Mouse (Mus musculus) limb, embryonic 13.5 days (tissue): ENCODE data around the gene Olfr1230. TPM values are rescaled to one million over a fixed set of nuclear protein-coding genes. Genes with fewer than 3 reads are reported as not detected.

Experiments
- ATAC-seq: fragments of 200-750 bp; cut with Nextera tagmentation; 2 replicates; pipeline ENCODE4 v1.8.0; 2017; ENCODE audit warnings: low read depth, moderate number of reproducible peaks, moderate TSS enrichment; ENCODE audit not compliant: low FRiP score
- H3K27ac ChIP-seq: fragments of 300-500 bp; sonication (generic); 2 replicates; pipeline ENCODE4 v1.5.1; 2015; ENCODE audit warnings: inconsistent platforms, mild to moderate bottlenecking, moderate library complexity
- H3K27me3 ChIP-seq: fragments of 300-500 bp; sonication (generic); 2 replicates; pipeline ENCODE4 v1.6.1; 2015; ENCODE audit warnings: mild to moderate bottlenecking, inconsistent platforms
- H3K36me3 ChIP-seq: fragments of 300-500 bp; sonication (generic); 2 replicates; pipeline ENCODE4 v1.6.1; 2015; ENCODE audit warnings: inconsistent platforms, mild to moderate bottlenecking, moderate library complexity
- H3K4me1 ChIP-seq: fragments of 300-500 bp; sonication (generic); 2 replicates; pipeline ENCODE4 v1.6.1; 2015; ENCODE audit warnings: inconsistent platforms
- H3K4me2 ChIP-seq: fragments of 300-500 bp; sonication (generic); replicated peaks from 2 replicates; pipeline ENCODE4 v1.6.1; 2015; ENCODE audit warnings: inconsistent platforms, mild to moderate bottlenecking, moderate library complexity
- H3K4me3 ChIP-seq: fragments of 300-500 bp; sonication (generic); 2 replicates; pipeline ENCODE4 v1.5.1; 2015; ENCODE audit warnings: moderate library complexity, mild to moderate bottlenecking, inconsistent platforms
- H3K9ac ChIP-seq: fragments of 300-500 bp; sonication (generic); 2 replicates; pipeline ENCODE4 v1.6.1; 2015; ENCODE audit warnings: mild to moderate bottlenecking, inconsistent platforms
- H3K9me3 ChIP-seq: fragments of 300-500 bp; sonication (generic); 2 replicates; pipeline ENCODE4 v1.6.1; 2016; ENCODE audit warnings: inconsistent platforms
- WGBS: fragments of 180-500 bp; shearing (Covaris S2); methylation state at CpG from one replicate; pipeline ENCODE4 v1.1.7; 2015; 5-methylcytosine and 5-hydroxymethylcytosine counted together
- polyA plus RNA-seq: library from polyadenylated mRNA; unstranded; fragments of >200 nt; fragmentation: Nextera tagmentation; extraction: Ambion mirVana; gene quantifications from 2 replicates; pipeline ENCODE4 v1.2.1, GENCODE M21; 2015

The Olfr1230 gene
- polyA plus RNA-seq: not detected in 2 replicates

GRCm38 (mm10) chr2:89297168-89297567 lies at the start of gene Olfr1230:
Gene Olfr1230 (minus strand): TSS chr2:89297268.
- H3K27ac ChIP-seq: no peak within 1 kb of the TSS
- 90% methylated on average over 1 of the region's 1 CpGs for WGBS
- no peak within 1 kb of the TSS for H3K4me3 ChIP-seq
- H3K9ac ChIP-seq: no peak within 1 kb of the TSS
- no peaks in the 10 kb centered on the region for H3K36me3 ChIP-seq
- no peaks in the 10 kb centered on the region for H3K4me1 ChIP-seq
- no peak within 1 kb of the TSS for H3K4me2 ChIP-seq
- no peaks in the 10 kb centered on the region for H3K27me3 ChIP-seq
- no peak for ATAC-seq
- no peaks in the 10 kb centered on the region for H3K9me3 ChIP-seq

GRCm38 (mm10) chr2:89342298-89342697 lies 45.2 kb upstream of the Olfr1230 start, which contains the start of gene Olfr1233:
Gene Olfr1233 (minus strand): TSS chr2:89342398.
- H3K36me3 ChIP-seq: no peaks in the 10 kb centered on the region
- H3K4me3 ChIP-seq: no peak within 1 kb of the TSS
- no peaks in the 10 kb centered on the region for H3K4me1 ChIP-seq
- H3K4me2 ChIP-seq: no peak within 1 kb of the TSS
- no peak within 1 kb of the TSS for H3K9ac ChIP-seq
- ATAC-seq: no peak
- H3K27ac ChIP-seq: no peak within 1 kb of the TSS
- H3K9me3 ChIP-seq: no peaks in the 10 kb centered on the region
- no peaks in the 10 kb centered on the region for H3K27me3 ChIP-seq

- Histone ChIP-seq H3K27ac (no peak within 1 kb of the TSS), H3K36me3 (no peaks in the 10 kb centered on the region), H3K4me2 (no peak within 1 kb of the TSS), H3K9me3 (no peaks in the 10 kb centered on the region), H3K9ac (no peak within 1 kb of the TSS), H3K4me3 (no peak within 1 kb of the TSS), H3K27me3 (no peaks in the 10 kb centered on the region), H3K4me1 (no peaks in the 10 kb centered on the region)
- ATAC-seq: no peak
Measured at GRCm38 (mm10) chr2:89329575-89329974, 32.5 kb upstream of the Olfr1230 start, which contains the start of gene Olfr1232. Gene Olfr1232 (minus strand): TSS chr2:89329675.

- Histone ChIP-seq H3K4me1 (no peaks in the 10 kb centered on the region), H3K4me3 (no peak within 1 kb of the TSS), H3K27ac (no peak within 1 kb of the TSS), H3K27me3 (no peaks in the 10 kb centered on the region), H3K36me3 (no peaks in the 10 kb centered on the region), H3K9ac (no peak within 1 kb of the TSS), H3K9me3 (no peaks in the 10 kb centered on the region), H3K4me2 (no peak within 1 kb of the TSS)
- no peak for ATAC-seq
- 63% methylated on average over 2 of the region's 2 CpGs for WGBS
Measured at GRCm38 (mm10) chr2:89306974-89307373, 9.9 kb upstream of the Olfr1230 start, which contains the start of gene Olfr1231. Gene Olfr1231 (minus strand): TSS chr2:89307074.

GRCm38 (mm10) chr2:89287914-89288313 lies 9.2 kb downstream of the Olfr1230 start, which contains the start of gene Olfr1229:
Gene Olfr1229 (minus strand): TSS chr2:89288014.
- H3K4me1 ChIP-seq: no peaks in the 10 kb centered on the region
- 76% methylated on average over 2 of the region's 2 CpGs for WGBS
- no peak within 1 kb of the TSS for H3K4me2 ChIP-seq
- no peak within 1 kb of the TSS for H3K4me3 ChIP-seq
- H3K27ac ChIP-seq: no peak within 1 kb of the TSS
- ATAC-seq: no peak
- no peak within 1 kb of the TSS for H3K9ac ChIP-seq
- no peaks in the 10 kb centered on the region for H3K9me3 ChIP-seq
- H3K36me3 ChIP-seq: no peaks in the 10 kb centered on the region
- no peaks in the 10 kb centered on the region for H3K27me3 ChIP-seq

GRCm38 (mm10) chr2:89253962-89254361 lies 43.1 kb downstream of the Olfr1230 start, which contains the start of gene Olfr1228:
Gene Olfr1228 (minus strand): TSS chr2:89254062.
- H3K36me3 ChIP-seq: no peaks in the 10 kb centered on the region
- no peak for ATAC-seq

More at GRCm38 (mm10) chr2:89253962-89254361, 43.1 kb downstream of the Olfr1230 start, which contains the start of gene Olfr1228:
- Histone ChIP-seq H3K9ac (no peak within 1 kb of the TSS), H3K4me3 (no peak within 1 kb of the TSS), H3K9me3 (no peaks in the 10 kb centered on the region), H3K4me1 (no peaks in the 10 kb centered on the region), H3K4me2 (no peak within 1 kb of the TSS), H3K27me3 (no peaks in the 10 kb centered on the region), H3K27ac (no peak within 1 kb of the TSS)

Other genes starting within 250 kb of the Olfr1230 start
- gene Olfr1218, start 236.1 kb downstream of the Olfr1230 start, polyA plus RNA-seq: not detected in 2 replicates
- not detected in 2 replicates for gene Olfr1219, start 213.8 kb downstream of the Olfr1230 start, polyA plus RNA-seq
- not detected in 2 replicates for gene Olfr1220, start 190.4 kb downstream of the Olfr1230 start, polyA plus RNA-seq
- gene Olfr1221, start 180.0 kb downstream of the Olfr1230 start, polyA plus RNA-seq: not detected in 2 replicates
- not detected in 2 replicates for gene Olfr1222, start 164.2 kb downstream of the Olfr1230 start, polyA plus RNA-seq
- gene Olfr1223, start 145.7 kb downstream of the Olfr1230 start, polyA plus RNA-seq: not detected in 2 replicates
- not detected in 2 replicates for gene Olfr1224-ps1, start 133.2 kb downstream of the Olfr1230 start, polyA plus RNA-seq
- gene Olfr1225, start 122.6 kb downstream of the Olfr1230 start, polyA plus RNA-seq: not detected in 2 replicates
- not detected in 2 replicates for gene Olfr1226, start 97.2 kb downstream of the Olfr1230 start, polyA plus RNA-seq
- not detected in 2 replicates for gene Olfr1228, start 43.2 kb downstream of the Olfr1230 start, polyA plus RNA-seq
- gene Olfr1229, start 9.3 kb downstream of the Olfr1230 start, polyA plus RNA-seq: not detected in 2 replicates
- gene Olfr1231, start 9.8 kb upstream of the Olfr1230 start, polyA plus RNA-seq: not detected in 2 replicates
- gene Olfr1232, start 32.4 kb upstream of the Olfr1230 start, polyA plus RNA-seq: not detected in 2 replicates
- not detected in 2 replicates for gene Olfr1233, start 45.1 kb upstream of the Olfr1230 start, polyA plus RNA-seq
- gene Olfr1234, start 67.6 kb upstream of the Olfr1230 start, polyA plus RNA-seq: not detected in 2 replicates
- not detected in 2 replicates for gene Olfr1238, start 112.4 kb upstream of the Olfr1230 start, polyA plus RNA-seq
- not detected in 2 replicates for gene Olfr1239, start 123.1 kb upstream of the Olfr1230 start, polyA plus RNA-seq
- gene Olfr1240, start 145.7 kb upstream of the Olfr1230 start, polyA plus RNA-seq: not detected in 2 replicates
- gene Olfr1241, start 189.9 kb upstream of the Olfr1230 start, polyA plus RNA-seq: not detected in 2 replicates
- not detected in 2 replicates for gene Olfr1242, start 201.1 kb upstream of the Olfr1230 start, polyA plus RNA-seq
- not detected in 2 replicates for gene Olfr1243, start 234.2 kb upstream of the Olfr1230 start, polyA plus RNA-seq